Mouse (Mus musculus): ENCODE results near the gene Pnpla5. TPM values are rescaled to one million over a fixed set of nuclear protein-coding genes. Genes with fewer than 3 reads are reported as not detected.

Gene Pnpla5
- polyA plus RNA-seq, 1 experiment from 2014 or later, result not detected

DNA sequence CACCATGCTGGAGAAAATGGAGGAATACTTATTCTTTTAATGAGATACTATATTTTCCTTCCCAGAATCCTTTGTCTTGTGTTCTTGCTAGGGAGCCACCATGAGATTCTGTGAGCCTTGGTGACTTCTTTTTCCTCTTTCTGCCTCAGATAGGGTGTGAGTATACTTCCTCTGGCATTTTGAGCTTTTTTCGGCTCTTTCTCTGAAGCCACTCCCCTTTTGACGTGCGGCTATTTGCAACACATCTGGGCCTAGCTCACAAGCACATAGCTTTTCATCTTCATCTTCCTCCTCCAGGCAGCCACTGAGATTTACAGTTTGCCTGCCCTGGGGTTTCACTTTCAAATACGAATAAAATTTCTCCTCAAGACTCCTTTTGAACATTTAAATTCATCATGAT lies 3.5 kb upstream of the Pnpla5 start:
- 71% methylated on average over 4 of the region's 4 CpGs for WGBS
- no peak overlapping the region for H3K27ac ChIP-seq (ENCODE audit: low read depth, low read length)
- H3K4me3 ChIP-seq (ENCODE audit: low read depth, low read length), result no peak overlapping the region
- ATAC-seq (ENCODE audit: low read depth), result no peak
- no peaks in the 10 kb centered on the region for H3K36me3 ChIP-seq (ENCODE audit: control insufficient read depth, insufficient read depth, low read length)
- H3K4me1 ChIP-seq (ENCODE audit: control insufficient read depth, insufficient read depth, low read length), result no peaks in the 10 kb centered on the region
- H3K9ac ChIP-seq (replicated peaks; ENCODE audit: low read depth, low read length), result no peak overlapping the region
- no peaks in the 10 kb centered on the region for H3K27me3 ChIP-seq (ENCODE audit: control insufficient read depth, insufficient read depth, low read length)
- no peaks in the 10 kb centered on the region for H3K9me3 ChIP-seq (ENCODE audit: control insufficient read depth, low read length)
- no peak overlapping the region for H3K4me2 ChIP-seq (ENCODE audit: low read depth, low read length)

- H3K4me1 ChIP-seq (ENCODE audit: control insufficient read depth, insufficient read depth, low read length), result no peaks in the 10 kb centered on the region
- H3K9ac ChIP-seq (replicated peaks; ENCODE audit: low read depth, low read length), result no peak overlapping the region
- H3K27me3 ChIP-seq (ENCODE audit: control insufficient read depth, insufficient read depth, low read length), result no peaks in the 10 kb centered on the region
- no peak overlapping the region for H3K4me2 ChIP-seq (ENCODE audit: low read depth, low read length)
- ATAC-seq (ENCODE audit: low read depth), result no peak
- 76% methylated on average over 7 of the region's 7 CpGs for WGBS
- no peaks in the 10 kb centered on the region for H3K36me3 ChIP-seq (ENCODE audit: control insufficient read depth, insufficient read depth, low read length)
- no peak overlapping the region for H3K4me3 ChIP-seq (ENCODE audit: low read depth, low read length)
- H3K9me3 ChIP-seq (ENCODE audit: control insufficient read depth, low read length), result no peaks in the 10 kb centered on the region
- H3K27ac ChIP-seq (ENCODE audit: low read depth, low read length), result no peak overlapping the region
These were observed 1.1 kb upstream of the Pnpla5 start for GRCm38 (mm10) chr15:84124086-84124485.

GRCm38 (mm10) chr15:84121036-84121435 lies 1.9 kb downstream of the Pnpla5 start:
- Histone ChIP-seq H3K4me3 (ENCODE audit: low read depth, low read length) (no peak overlapping the region), H3K4me1 (ENCODE audit: control insufficient read depth, insufficient read depth, low read length) (no peaks in the 10 kb centered on the region), H3K27ac (ENCODE audit: low read depth, low read length) (no peak overlapping the region), H3K36me3 (ENCODE audit: control insufficient read depth, insufficient read depth, low read length) (no peaks in the 10 kb centered on the region), H3K9ac (replicated peaks; ENCODE audit: low read depth, low read length) (no peak overlapping the region), H3K9me3 (ENCODE audit: control insufficient read depth, low read length) (no peaks in the 10 kb centered on the region), H3K4me2 (ENCODE audit: low read depth, low read length) (no peak overlapping the region), H3K27me3 (ENCODE audit: control insufficient read depth, insufficient read depth, low read length) (no peaks in the 10 kb centered on the region)
- no peak for ATAC-seq (ENCODE audit: low read depth)
- 81% methylated on average over 7 of the region's 7 CpGs for WGBS

DNA sequence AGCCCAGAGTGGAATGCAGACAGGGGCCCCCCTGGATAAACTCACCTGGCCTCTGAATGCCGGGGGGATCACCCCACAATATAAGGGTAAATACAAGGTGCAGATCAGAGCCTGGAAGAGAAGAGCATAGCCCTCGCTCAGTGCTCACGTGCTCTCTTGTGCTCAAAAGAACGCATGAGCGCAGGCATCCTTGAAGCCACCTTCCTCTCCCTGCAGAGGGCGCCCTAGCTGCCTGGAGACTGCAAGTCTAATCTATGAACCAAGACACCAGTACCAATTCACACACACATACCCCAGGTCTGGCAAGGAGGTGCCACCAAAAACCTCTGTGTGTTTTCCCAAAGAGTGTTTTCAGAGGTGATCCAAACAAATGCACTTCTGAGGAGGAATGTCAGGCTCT lies 2.4 kb downstream of the Pnpla5 start:
- WGBS, result 19% methylated on average over 6 of the region's 6 CpGs
- no peak for ATAC-seq (ENCODE audit: low read depth)
- Histone ChIP-seq H3K27ac (ENCODE audit: low read depth, low read length) (no peak overlapping the region), H3K9me3 (ENCODE audit: control insufficient read depth, low read length) (no peaks in the 10 kb centered on the region), H3K4me2 (ENCODE audit: low read depth, low read length) (no peak overlapping the region), H3K27me3 (ENCODE audit: control insufficient read depth, insufficient read depth, low read length) (no peaks in the 10 kb centered on the region), H3K9ac (replicated peaks; ENCODE audit: low read depth, low read length) (no peak overlapping the region), H3K4me3 (ENCODE audit: low read depth, low read length) (no peak overlapping the region), H3K36me3 (ENCODE audit: control insufficient read depth, insufficient read depth, low read length) (no peaks in the 10 kb centered on the region), H3K4me1 (ENCODE audit: control insufficient read depth, insufficient read depth, low read length) (no peaks in the 10 kb centered on the region)

DNA sequence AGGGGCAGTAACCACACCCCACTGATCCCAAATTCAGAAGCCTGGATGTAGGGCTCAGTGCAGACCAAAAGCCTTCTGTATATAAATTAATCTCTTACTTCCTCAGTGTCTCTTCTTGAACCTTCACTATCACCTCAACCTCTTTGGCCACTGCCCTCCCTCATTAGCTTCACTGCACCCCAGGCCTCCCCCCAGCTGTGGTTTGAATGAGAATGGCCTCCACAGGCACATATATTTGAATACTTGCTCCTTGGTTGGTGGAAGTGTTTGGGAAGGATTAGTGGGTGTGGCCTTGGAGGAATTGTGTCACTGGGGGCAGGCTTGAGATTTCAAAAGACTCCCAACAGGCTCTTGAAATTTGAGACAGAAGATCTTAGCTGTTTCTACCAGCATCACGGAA lies 6.5 kb downstream of the Pnpla5 start:
- Histone ChIP-seq H3K36me3 (ENCODE audit: control insufficient read depth, insufficient read depth, low read length) (no peaks in the 10 kb centered on the region), H3K27me3 (ENCODE audit: control insufficient read depth, insufficient read depth, low read length) (no peaks in the 10 kb centered on the region), H3K27ac (ENCODE audit: low read depth, low read length) (no peak overlapping the region), H3K9me3 (ENCODE audit: control insufficient read depth, low read length) (no peaks in the 10 kb centered on the region), H3K4me2 (ENCODE audit: low read depth, low read length) (no peak overlapping the region), H3K9ac (replicated peaks; ENCODE audit: low read depth, low read length) (no peak overlapping the region), H3K4me3 (ENCODE audit: low read depth, low read length) (no peak overlapping the region), H3K4me1 (ENCODE audit: control insufficient read depth, insufficient read depth, low read length) (no peaks in the 10 kb centered on the region)
- 88% methylated on average over 1 of the region's 1 CpGs for WGBS
- ATAC-seq (ENCODE audit: low read depth), result no peak

DNA sequence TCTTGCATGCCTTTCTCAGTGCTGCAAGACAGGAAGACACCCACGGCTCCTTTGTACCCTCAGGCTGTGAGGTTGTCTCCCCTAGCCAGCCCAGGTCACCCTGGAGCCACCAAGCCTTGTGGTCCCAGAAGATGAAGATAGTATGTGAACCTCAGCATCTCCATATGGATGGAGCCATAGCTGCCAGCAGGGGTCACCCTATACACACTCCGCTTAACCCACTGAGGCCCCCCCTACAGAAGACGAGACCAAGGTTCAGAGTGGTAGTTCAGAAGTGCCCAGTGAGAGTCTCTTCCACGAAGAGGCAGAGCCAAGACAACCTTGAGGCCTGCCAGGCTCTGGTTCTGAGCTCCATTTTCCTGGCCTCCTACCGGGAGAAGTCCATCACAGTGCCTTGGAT lies 7.2 kb downstream of the Pnpla5 start:
- Histone ChIP-seq H3K4me3 (ENCODE audit: low read depth, low read length) (no peak overlapping the region), H3K9ac (replicated peaks; ENCODE audit: low read depth, low read length) (no peak overlapping the region), H3K27ac (ENCODE audit: low read depth, low read length) (no peak overlapping the region), H3K27me3 (ENCODE audit: control insufficient read depth, insufficient read depth, low read length) (no peaks in the 10 kb centered on the region), H3K4me1 (ENCODE audit: control insufficient read depth, insufficient read depth, low read length) (no peaks in the 10 kb centered on the region), H3K9me3 (ENCODE audit: control insufficient read depth, low read length) (no peaks in the 10 kb centered on the region), H3K36me3 (ENCODE audit: control insufficient read depth, insufficient read depth, low read length) (no peaks in the 10 kb centered on the region), H3K4me2 (ENCODE audit: low read depth, low read length) (no peak overlapping the region)
- WGBS, result 62% methylated on average over 5 of the region's 5 CpGs
- no peak for ATAC-seq (ENCODE audit: low read depth)

DNA sequence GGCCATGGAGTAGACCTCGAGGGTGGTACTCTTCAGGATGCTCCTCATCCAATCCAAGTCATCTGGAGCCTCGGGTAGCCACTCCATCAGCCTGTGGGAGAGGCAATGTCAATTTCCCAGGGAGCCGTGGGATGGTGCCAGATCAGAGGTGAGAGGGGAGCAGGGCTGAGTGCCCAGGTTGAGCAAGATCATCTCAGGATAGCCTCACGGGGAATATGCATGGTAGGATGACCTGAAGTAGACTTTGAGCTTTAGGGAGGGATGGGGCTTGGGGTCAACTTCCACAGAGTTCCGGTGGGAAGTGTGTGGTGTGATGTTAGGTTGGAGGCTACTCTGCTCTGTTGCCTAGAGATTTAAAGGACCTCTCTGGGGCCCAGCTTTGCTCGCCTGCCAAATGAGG lies 9.1 kb downstream of the Pnpla5 start:
- WGBS, result 84% methylated on average over 6 of the region's 6 CpGs
- Histone ChIP-seq H3K4me2 (ENCODE audit: low read depth, low read length) (no peak overlapping the region), H3K4me3 (ENCODE audit: low read depth, low read length) (no peak overlapping the region), H3K4me1 (ENCODE audit: control insufficient read depth, insufficient read depth, low read length) (no peaks in the 10 kb centered on the region), H3K36me3 (ENCODE audit: control insufficient read depth, insufficient read depth, low read length) (no peaks in the 10 kb centered on the region), H3K9me3 (ENCODE audit: control insufficient read depth, low read length) (no peaks in the 10 kb centered on the region), H3K27me3 (ENCODE audit: control insufficient read depth, insufficient read depth, low read length) (no peaks in the 10 kb centered on the region), H3K27ac (ENCODE audit: low read depth, low read length) (no peak overlapping the region), H3K9ac (replicated peaks; ENCODE audit: low read depth, low read length) (no peak overlapping the region)
- no peak for ATAC-seq (ENCODE audit: low read depth)

GRCm38 (mm10) chr15:84108899-84109298 lies 14.1 kb downstream of the Pnpla5 start:
- H3K36me3 ChIP-seq (ENCODE audit: control insufficient read depth, insufficient read depth, low read length), result no peaks in the 10 kb centered on the region
- H3K4me3 ChIP-seq (ENCODE audit: low read depth, low read length), result no peak overlapping the region
- no peak overlapping the region for H3K9ac ChIP-seq (replicated peaks; ENCODE audit: low read depth, low read length)
- ATAC-seq (ENCODE audit: low read depth), result no peak
- no peak overlapping the region for H3K27ac ChIP-seq (ENCODE audit: low read depth, low read length)
- peaks cover 5% of the 10 kb centered on the region; the same call in 1 of the 2 replicates for H3K4me1 ChIP-seq (ENCODE audit: control insufficient read depth, insufficient read depth, low read length)
- H3K4me2 ChIP-seq (ENCODE audit: low read depth, low read length), result no peak overlapping the region
- 6% methylated on average over 13 of the region's 13 CpGs for WGBS
- peaks cover 2% of the 10 kb centered on the region; the same call in 1 of the 2 replicates for H3K27me3 ChIP-seq (ENCODE audit: control insufficient read depth, insufficient read depth, low read length)
- no peaks in the 10 kb centered on the region for H3K9me3 ChIP-seq (ENCODE audit: control insufficient read depth, low read length)

DNA sequence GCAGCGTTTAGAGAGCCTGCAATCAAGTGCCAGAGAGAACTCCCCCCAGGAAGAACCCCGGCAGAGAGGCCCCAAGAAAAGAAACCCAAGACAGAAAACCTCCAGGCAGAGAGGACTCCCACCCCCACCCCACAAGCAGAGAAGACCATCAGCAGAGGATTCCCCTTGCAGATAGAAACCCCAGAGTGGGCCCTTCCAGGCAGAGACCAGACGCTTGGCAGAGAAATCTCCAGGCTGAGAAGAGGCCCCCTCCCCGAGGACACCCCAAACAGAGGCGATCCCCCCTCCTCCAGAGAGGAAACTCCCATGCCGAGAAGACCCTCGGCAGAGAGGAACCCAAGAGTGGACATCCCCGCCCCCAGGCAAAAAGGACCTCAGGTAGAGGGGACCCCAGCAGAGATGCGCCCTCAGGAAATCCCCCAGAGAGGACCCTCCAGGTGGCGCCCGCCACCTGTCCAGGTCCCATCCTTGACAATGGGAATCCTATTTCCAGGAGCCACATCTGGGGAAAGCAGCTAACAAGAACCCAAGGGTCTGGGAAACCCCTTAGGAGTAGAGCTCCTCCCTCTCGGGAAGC lies 17.0 kb downstream of the Pnpla5 start:
- Histone ChIP-seq H3K9me3 (ENCODE audit: control insufficient read depth, low read length) (no peaks in the 10 kb centered on the region), H3K4me3 (ENCODE audit: low read depth, low read length) (peak overlapping the region; percentile 65), H3K4me2 (ENCODE audit: low read depth, low read length) (peak overlapping the region; percentile 71), H3K36me3 (ENCODE audit: control insufficient read depth, insufficient read depth, low read length) (no peaks in the 10 kb centered on the region), H3K27ac (ENCODE audit: low read depth, low read length) (peak overlapping the region; percentile 73), H3K4me1 (ENCODE audit: control insufficient read depth, insufficient read depth, low read length) (peaks cover 5% of the 10 kb centered on the region; the same call in 1 of the 2 replicates), H3K27me3 (ENCODE audit: control insufficient read depth, insufficient read depth, low read length) (peaks cover 2% of the 10 kb centered on the region; the same call in 1 of the 2 replicates), H3K9ac (replicated peaks; ENCODE audit: low read depth, low read length) (peak overlapping the region; percentile 76)
- ATAC-seq (ENCODE audit: low read depth), result peak; percentile 31; the same call in 1 of the 2 replicates
- WGBS, result 17% methylated on average over 12 of the region's 12 CpGs
